Mouse (Mus musculus) thymus, postnatal 10 days (tissue): ENCODE data around the gene Olfr1313.
"Not testable (repeated sequence)": the region's sequence is repeated elsewhere in the genome, so short reads cannot be mapped to it uniquely, and the experiment has no call there.

Experiments
- DNase-seq, 2 experiments: peaks; one replicate each; pipeline ENCODE4 v3.0.0; 2021; ENCODE audit warnings: low spot score in 2 of 2

Gene Olfr1313

DNA sequence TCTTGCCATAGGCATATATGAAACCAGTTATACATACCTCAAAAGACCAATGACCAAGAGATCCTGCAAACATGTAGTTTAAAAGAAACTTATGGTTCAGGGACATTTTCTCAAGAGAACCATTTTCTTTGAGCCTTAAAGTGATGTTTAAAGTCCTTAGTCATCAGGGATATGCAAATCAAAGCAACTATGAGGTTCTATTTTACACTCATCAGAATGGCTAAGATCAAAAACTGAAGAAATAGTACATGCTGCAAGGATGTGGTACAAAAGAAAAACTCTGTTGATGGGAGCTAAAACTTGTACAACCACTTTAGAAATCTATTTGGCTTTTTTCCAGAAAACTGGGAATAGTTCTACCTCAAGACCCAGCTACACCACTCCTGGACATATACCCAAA is at the start of gene Olfr1313:
Gene Olfr1313, minus strand, starts transcription at position 101 of the 400 bp plus-strand sequence.
- DNase-seq: no peak

DNA sequence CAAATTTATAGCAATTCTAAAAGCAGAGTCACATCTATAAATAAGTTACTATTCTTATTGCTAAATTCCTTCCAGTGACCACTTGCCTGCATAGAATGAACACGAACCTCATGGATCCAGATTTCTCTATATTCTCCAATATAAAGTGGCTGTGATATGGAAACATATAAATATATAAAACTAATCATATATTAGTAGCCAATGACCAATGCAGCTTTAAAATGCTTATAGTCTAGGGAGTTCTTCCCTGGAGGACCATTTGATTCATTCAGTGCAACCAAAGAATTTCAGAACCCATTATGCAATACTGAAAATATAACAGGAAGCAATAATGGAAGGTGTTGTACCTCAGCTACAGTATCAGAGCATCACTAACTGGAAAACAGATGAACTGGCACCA is 37.7 kb upstream of the Olfr1313 start, which contains the start of gene Olfr1315-ps1:
Gene Olfr1315-ps1, minus strand, starts transcription at position 101 of the 400 bp plus-strand sequence.
- no peak for DNase-seq

DNA sequence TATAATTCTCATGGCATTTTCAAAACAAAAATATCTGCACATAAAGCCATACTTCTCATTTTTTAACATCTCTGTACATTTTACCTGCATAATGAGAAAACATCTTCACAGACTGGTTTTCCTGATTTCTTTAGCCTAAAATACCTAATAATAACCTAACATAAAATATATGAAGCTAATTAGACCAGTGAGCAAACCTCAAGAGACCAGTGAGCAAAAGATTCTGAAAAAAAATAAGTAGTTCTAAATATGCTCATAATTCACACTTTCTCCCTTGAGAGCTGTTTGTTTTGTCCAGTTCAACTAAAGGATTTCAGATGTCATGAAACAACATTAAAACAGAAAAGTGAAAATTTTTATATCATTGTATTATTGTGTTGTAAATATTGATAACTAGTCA is 19.0 kb upstream of the Olfr1313 start, which contains the start of gene Olfr1314:
Gene Olfr1314, minus strand, starts transcription at position 101 of the 400 bp plus-strand sequence.
- DNase-seq: no peak

DNA sequence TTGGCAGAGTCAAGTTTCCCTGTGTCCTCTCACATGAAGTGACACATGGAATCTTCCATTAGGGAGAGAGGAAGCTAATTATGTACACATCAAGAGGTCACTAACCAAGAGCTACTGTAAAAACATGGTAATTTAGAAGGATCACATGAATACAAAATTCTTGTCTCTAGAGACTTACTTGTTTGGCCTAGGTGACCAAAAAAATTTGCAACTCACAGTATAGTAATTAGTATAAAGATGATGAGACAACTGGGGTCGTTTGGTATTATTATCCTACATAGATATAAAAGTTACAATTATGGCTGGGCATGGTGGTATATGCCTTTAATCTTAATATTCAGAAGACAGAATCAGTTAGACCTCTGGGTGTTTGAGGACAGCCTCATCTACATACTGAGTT is 27.5 kb downstream of the Olfr1313 start, which contains the start of gene Olfr1312:
Gene Olfr1312, minus strand, starts transcription at position 101 of the 400 bp plus-strand sequence.
- no peak for DNase-seq

DNA sequence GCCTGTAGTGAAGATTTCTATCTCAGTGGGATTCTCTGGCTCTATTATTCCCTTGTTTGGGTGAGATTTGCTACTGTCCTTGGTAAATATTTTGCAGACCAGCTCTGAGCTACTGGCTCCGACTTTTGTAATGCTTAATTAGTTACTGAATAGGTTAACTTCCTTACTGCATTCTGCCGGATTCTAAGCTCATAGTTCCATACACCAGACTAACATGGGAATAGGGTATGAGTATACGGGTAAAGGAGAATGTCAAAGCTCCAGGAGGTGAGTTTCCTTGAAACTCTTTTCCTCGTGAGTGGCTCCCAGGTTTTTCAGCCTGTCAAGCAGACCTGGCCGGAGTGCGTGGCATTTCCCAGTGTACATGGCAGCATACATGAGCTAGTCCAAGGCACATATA is 50.7 kb downstream of the Olfr1313 start:
- not testable (repeated sequence) for DNase-seq

DNA sequence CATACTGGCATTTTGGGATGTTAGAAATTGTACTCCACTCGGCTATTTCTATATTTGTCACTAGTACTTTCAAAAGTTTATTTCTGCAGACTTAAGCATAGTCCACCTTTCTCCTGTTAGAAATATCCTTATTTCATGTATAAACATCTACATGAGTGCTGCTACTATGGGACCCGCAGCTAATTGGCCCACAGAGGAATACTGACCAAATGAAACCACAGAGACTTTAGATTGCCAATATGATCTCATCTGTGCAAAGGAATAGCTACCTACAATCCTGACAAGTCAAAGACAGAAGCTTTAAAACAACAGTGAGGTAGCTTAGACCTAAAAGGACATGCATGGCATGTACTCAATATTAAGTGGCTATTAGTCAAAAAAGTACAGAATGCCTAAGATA is 53.3 kb downstream of the Olfr1313 start, which contains the start of gene Olfr1311:
Gene Olfr1311, minus strand, starts transcription at position 101 of the 400 bp plus-strand sequence.
- no peak for DNase-seq
